Mouse (Mus musculus) cerebellum, adult 2 months (tissue): ENCODE results near the gene Uck2. TPM values are rescaled to one million over a fixed set of nuclear protein-coding genes. Genes with fewer than 3 reads are reported as not detected.

Experiments used
- DNase-seq, 2 experiments: peaks; one replicate each; pipeline ENCODE4 v3.0.0; 2021
- H3K27ac ChIP-seq: fragments of 200-500 bp; 2 replicates; pipeline ENCODE4 v1.5.1; 2012; ENCODE audit warnings: low read length, control low read depth, inconsistent platforms; ENCODE audit not compliant: insufficient read depth
- H3K27me3 ChIP-seq: fragments of 200-500 bp; 2 replicates; pipeline ENCODE4 v1.6.1; 2012; ENCODE audit warnings: inconsistent platforms, mild to moderate bottlenecking, low read length, moderate library complexity; ENCODE audit not compliant: control insufficient read depth, insufficient read depth
- H3K4me1 ChIP-seq: fragments of 200-500 bp; 2 replicates; pipeline ENCODE4 v1.6.1; 2011; ENCODE audit warnings: low read length; ENCODE audit not compliant: control insufficient read depth, insufficient read depth
- H3K4me3 ChIP-seq: fragments of 200-500 bp; replicated peaks from 2 replicates; pipeline ENCODE3; 2011; ENCODE audit warnings: mild to moderate bottlenecking, low read depth, low read length, control low read depth; ENCODE audit not compliant: insufficient read depth
- CTCF ChIP-seq: fragments of 200-500 bp; IDR thresholded peaks from 2 replicates; pipeline ENCODE4 v1.5.1; 2011; ENCODE audit warnings: low read depth, mild to moderate bottlenecking, control low read depth, low read length, moderate library complexity, borderline replicate concordance; ENCODE audit not compliant: insufficient read depth
- POLR2A ChIP-seq: fragments of 200-500 bp; IDR thresholded peaks from 2 replicates; pipeline ENCODE4 v1.6.1; 2011; ENCODE audit warnings: low read length, control low read depth, borderline replicate concordance; ENCODE audit not compliant: insufficient read depth
- WGBS: fragments of 180-500 bp; shearing (Covaris S2); methylation state at CpG from one replicate; pipeline ENCODE4 v1.1.7; 2018; 5-methylcytosine and 5-hydroxymethylcytosine counted together
- polyA plus RNA-seq: library from polyadenylated mRNA; depleted of rRNA; stranded (reverse); fragments of >200 nt; gene quantifications from 2 replicates; pipeline ENCODE4 v1.2.3, GENCODE M21; 2012; rRNA removed

The Uck2 gene
- polyA plus RNA-seq, result 20.7 and 24.3 TPM in 2 replicates

- Histone ChIP-seq H3K27ac (peak within 1 kb of the TSS; percentile 89), H3K4me3 (peak within 1 kb of the TSS; percentile 82)
- 0% methylated on average over 2 of the region's 2 CpGs for WGBS
Observed at GRCm38 (mm10) chr1:167285320-167285355, at the start of gene Uck2. Gene Uck2, minus strand, starts transcription at chr1:167285320.

DNA sequence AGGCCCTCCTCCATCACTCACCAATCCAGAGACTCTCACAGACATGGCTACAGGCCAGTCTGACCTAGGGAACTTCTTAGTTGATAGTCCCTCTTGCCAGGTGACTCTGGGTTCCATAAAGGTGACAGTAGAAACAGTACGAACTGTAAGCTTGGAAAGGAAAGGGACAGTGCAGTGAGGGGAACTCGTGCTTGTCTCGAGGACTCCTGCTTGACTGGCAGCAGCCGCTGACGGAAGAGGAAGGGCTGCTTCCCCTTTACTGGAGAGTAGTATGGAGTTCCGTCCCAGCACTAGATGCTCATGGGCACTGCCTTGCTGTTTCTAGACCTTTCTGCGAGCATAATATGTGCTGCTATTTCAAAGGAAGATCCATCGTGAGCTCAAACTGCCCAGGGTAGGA is 46.0 kb upstream of the Uck2 start:
- no peak for DNase-seq
- TF ChIP-seq CTCF, result no peak
- no peak for TF ChIP-seq POLR2A
- H3K27me3 ChIP-seq, result no peaks in the 10 kb centered on the region
- WGBS, result 93% methylated on average over 8 of the region's 8 CpGs
- H3K4me3 ChIP-seq, result no peak overlapping the region
- H3K27ac ChIP-seq, result no peak overlapping the region
- no peaks in the 10 kb centered on the region for H3K4me1 ChIP-seq

More at GRCm38 (mm10) chr1:167285320-167285355, at the start of gene Uck2:
- no peak for TF ChIP-seq CTCF
- TF ChIP-seq POLR2A, result no peak
- Histone ChIP-seq H3K4me1 (peaks cover 5% of the 10 kb centered on the region; the same call in 1 of the 2 replicates), H3K27me3 (no peaks in the 10 kb centered on the region)
- no peak for DNase-seq

GRCm38 (mm10) chr1:167328776-167329175 is 43.7 kb upstream of the Uck2 start:
- no peak overlapping the region for H3K27ac ChIP-seq
- DNase-seq, result no peak
- 85% methylated on average over 6 of the region's 6 CpGs for WGBS
- no peak overlapping the region for H3K4me3 ChIP-seq
- H3K4me1 ChIP-seq, result no peaks in the 10 kb centered on the region
- H3K27me3 ChIP-seq, result no peaks in the 10 kb centered on the region
- TF ChIP-seq POLR2A (no peak), CTCF (no peak)

- no peak for DNase-seq
- Histone ChIP-seq H3K4me3 (no peak overlapping the region), H3K27ac (no peak overlapping the region), H3K4me1 (no peaks in the 10 kb centered on the region), H3K27me3 (no peaks in the 10 kb centered on the region)
- TF ChIP-seq CTCF, result no peak
- 98% methylated on average over 6 of the region's 6 CpGs for WGBS
Observed at GRCm38 (mm10) chr1:167321691-167322090, 36.6 kb upstream of the Uck2 start.

- DNase-seq, result no peak
- peaks cover 3% of the 10 kb centered on the region for H3K4me1 ChIP-seq
- H3K27me3 ChIP-seq, result no peaks in the 10 kb centered on the region
- no peak overlapping the region for H3K4me3 ChIP-seq
- H3K27ac ChIP-seq, result no peak overlapping the region
- TF ChIP-seq CTCF (peak; percentile 16; the same call in 1 of the 2 replicates), POLR2A (no peak)
- WGBS, result 82% methylated on average over 4 of the region's 4 CpGs
Observed at GRCm38 (mm10) chr1:167313220-167313619, 28.1 kb upstream of the Uck2 start.

- no peak for DNase-seq
- Histone ChIP-seq H3K27ac (no peak overlapping the region), H3K27me3 (no peaks in the 10 kb centered on the region), H3K4me3 (no peak overlapping the region), H3K4me1 (peaks cover 3% of the 10 kb centered on the region)
- TF ChIP-seq CTCF (no peak), POLR2A (no peak)
Observed at GRCm38 (mm10) chr1:167312367-167312766, 27.2 kb upstream of the Uck2 start.

DNA sequence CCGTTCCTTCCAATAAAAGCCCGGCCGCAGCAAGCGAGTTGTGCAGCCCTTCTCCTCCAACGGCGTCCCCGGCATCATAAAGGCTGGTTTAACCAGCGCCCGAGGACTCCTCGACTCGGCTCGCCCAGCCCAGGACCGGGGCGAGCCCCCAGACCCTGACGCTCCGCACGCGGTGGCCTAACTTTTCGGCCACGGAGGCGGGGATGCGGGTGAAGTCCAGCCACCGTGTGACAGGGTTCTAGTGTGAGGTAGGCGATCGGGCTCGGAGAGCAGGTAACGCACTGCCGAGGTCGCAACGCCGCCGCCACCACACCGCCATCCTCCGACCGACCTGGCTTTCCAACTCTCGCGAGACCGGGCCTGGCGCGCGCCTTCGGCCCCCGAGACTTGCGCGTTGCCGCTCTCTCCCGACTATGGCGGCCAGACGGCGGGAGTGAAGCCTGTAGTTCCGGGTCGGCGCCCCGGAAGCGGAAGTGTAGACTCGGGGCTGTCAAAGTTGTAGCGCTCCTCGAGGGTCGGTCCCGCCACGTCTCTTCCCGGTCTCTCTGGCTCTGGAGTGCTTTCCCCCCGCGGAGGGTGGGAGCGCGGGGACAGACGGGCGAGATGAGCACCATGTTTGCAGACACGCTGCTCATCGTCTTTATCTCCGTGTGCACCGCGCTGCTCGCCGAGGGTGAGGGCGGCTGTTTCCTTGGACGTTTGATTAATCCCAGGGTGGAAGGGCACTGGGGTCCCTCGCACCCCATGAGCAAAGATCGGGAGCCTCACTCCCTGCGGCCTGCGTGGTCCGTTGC is 23.3 kb upstream of the Uck2 start, which contains the start of gene Tmco1:
Gene Tmco1, plus strand, starts transcription at position 118 of the 794 bp plus-strand sequence.
- Histone ChIP-seq H3K4me1 (peaks cover 3% of the 10 kb centered on the region), H3K27me3 (no peaks in the 10 kb centered on the region), H3K27ac (peak within 1 kb of the TSS; percentile 88), H3K4me3 (peak within 1 kb of the TSS; percentile 61)
- peak; percentile 97 to 98 for DNase-seq
- TF ChIP-seq POLR2A (peak; percentile 99), CTCF (no peak)
- under 1% methylated on average over 82 of the region's 82 CpGs for WGBS

- WGBS, result 54% methylated on average over 11 of the region's 11 CpGs
- peak overlapping the region; percentile 34 for H3K4me3 ChIP-seq
- peaks cover 3% of the 10 kb centered on the region for H3K4me1 ChIP-seq
- no peaks in the 10 kb centered on the region for H3K27me3 ChIP-seq
- peak; percentile 10 to 25 for DNase-seq
- no peak overlapping the region for H3K27ac ChIP-seq
- TF ChIP-seq POLR2A, result no peak
- no peak for TF ChIP-seq CTCF
Observed at GRCm38 (mm10) chr1:167307674-167308073, 22.6 kb upstream of the Uck2 start.
